Mouse (Mus musculus) olfactory bulb, adult 2 months (tissue): ENCODE measurements around the gene 1600002K03Rik. TPM values are rescaled to one million over a fixed set of nuclear protein-coding genes. Genes with fewer than 3 reads are reported as not detected.

Source experiments
- H3K27ac ChIP-seq: fragments of 200-500 bp; 2 replicates; pipeline ENCODE4 v1.5.1; 2012; ENCODE audit warnings: low read depth, low read length; ENCODE audit not compliant: insufficient read depth
- H3K4me1 ChIP-seq: fragments of 200-500 bp; 2 replicates; pipeline ENCODE4 v1.6.1; 2012; ENCODE audit warnings: low read length; ENCODE audit not compliant: control insufficient read depth, insufficient read depth
- H3K4me3 ChIP-seq: fragments of 200-500 bp; 2 replicates; pipeline ENCODE4 v1.5.1; 2012; ENCODE audit warnings: mild to moderate bottlenecking, low read depth, low read length, moderate library complexity; ENCODE audit not compliant: insufficient read depth
- CTCF ChIP-seq: fragments of 200-500 bp; IDR thresholded peaks from 2 replicates; pipeline ENCODE4 v1.5.1; 2012; ENCODE audit warnings: low read depth, mild to moderate bottlenecking, low read length, moderate library complexity; ENCODE audit not compliant: insufficient read depth
- POLR2A ChIP-seq: fragments of 200-500 bp; IDR thresholded peaks from 2 replicates; pipeline ENCODE4 v1.6.1; 2012; ENCODE audit warnings: mild to moderate bottlenecking, low read depth, low read length, moderate library complexity; ENCODE audit not compliant: insufficient read depth
- WGBS: fragments of 180-500 bp; shearing (Covaris S2); methylation state at CpG from one replicate; pipeline ENCODE4 v1.1.7; 2018; 5-methylcytosine and 5-hydroxymethylcytosine counted together
- polyA plus RNA-seq: library from polyadenylated mRNA; stranded (reverse); fragments of >200 nt; gene quantifications from 2 replicates; pipeline ENCODE4 v1.2.4, GENCODE M21; 2012; ENCODE audit warnings: low replicate concordance; ENCODE audit not compliant: missing spikeins, insufficient read depth, insufficient read length

1600002K03Rik gene
- polyA plus RNA-seq, 1 experiment = not detected

- TF ChIP-seq CTCF (no peak), POLR2A (no peak)
- Histone ChIP-seq H3K4me3 (no peak overlapping the region), H3K27ac (no peak overlapping the region), H3K4me1 (peaks cover 50% of the 10 kb centered on the region)
- WGBS = 85% methylated on average over 9 of the region's 9 CpGs
Observed at GRCm38 (mm10) chr10:80134421-80134820, 38.3 kb upstream of the 1600002K03Rik start.

GRCm38 (mm10) chr10:80135161-80135560 lies 37.6 kb upstream of the 1600002K03Rik start:
- Histone ChIP-seq H3K4me1 (peaks cover 50% of the 10 kb centered on the region), H3K27ac (no peak overlapping the region), H3K4me3 (no peak overlapping the region)
- WGBS = 84% methylated on average over 10 of the region's 10 CpGs
- TF ChIP-seq POLR2A (no peak), CTCF (no peak)

GRCm38 (mm10) chr10:80135641-80136040 lies 37.1 kb upstream of the 1600002K03Rik start:
- Histone ChIP-seq H3K27ac (no peak overlapping the region), H3K4me1 (peaks cover 49% of the 10 kb centered on the region), H3K4me3 (no peak overlapping the region)
- no peak for TF ChIP-seq CTCF
- TF ChIP-seq POLR2A = no peak
- WGBS = 97% methylated on average over 1 of the region's 1 CpGs

GRCm38 (mm10) chr10:80136179-80136951 lies 36.4 kb upstream of the 1600002K03Rik start:
- peak overlapping the region; percentile 95 for H3K27ac ChIP-seq
- peaks cover 52% of the 10 kb centered on the region for H3K4me1 ChIP-seq
- no peak for TF ChIP-seq CTCF
- no peak for TF ChIP-seq POLR2A
- 32% methylated on average over 49 of the region's 49 CpGs for WGBS
- peak overlapping the region; percentile 58 for H3K4me3 ChIP-seq

GRCm38 (mm10) chr10:80136952-80137625 lies 35.7 kb upstream of the 1600002K03Rik start:
- H3K4me1 ChIP-seq = peaks cover 46% of the 10 kb centered on the region
- TF ChIP-seq POLR2A (no peak), CTCF (no peak)
- 7% methylated on average over 29 of the region's 29 CpGs for WGBS
- peak overlapping the region; percentile 58 for H3K4me3 ChIP-seq
- H3K27ac ChIP-seq = peak overlapping the region; percentile 99

GRCm38 (mm10) chr10:80137626-80138552 lies 34.9 kb upstream of the 1600002K03Rik start:
- 3% methylated on average over 33 of the region's 33 CpGs for WGBS
- H3K4me3 ChIP-seq = peak overlapping the region; percentile 89
- peak overlapping the region; percentile 99 for H3K27ac ChIP-seq
- peaks cover 39% of the 10 kb centered on the region for H3K4me1 ChIP-seq
- TF ChIP-seq POLR2A (no peak; the same call in 1 of the 2 replicates), CTCF (no peak)

GRCm38 (mm10) chr10:80138553-80139438 lies 33.9 kb upstream of the 1600002K03Rik start, which contains the start of gene Atp5d:
Atp5d (plus strand) TSS chr10:80138632.
- peaks cover 36% of the 10 kb centered on the region for H3K4me1 ChIP-seq

GRCm38 (mm10) chr10:80139439-80139775 lies 33.3 kb upstream of the 1600002K03Rik start:
- H3K4me3 ChIP-seq = peak overlapping the region; percentile 89
- peaks cover 42% of the 10 kb centered on the region for H3K4me1 ChIP-seq
- 2% methylated on average over 10 of the region's 10 CpGs for WGBS
- TF ChIP-seq POLR2A (no peak), CTCF (no peak)
- H3K27ac ChIP-seq = peak overlapping the region; percentile 0; the same call in 1 of the 2 replicates

More at GRCm38 (mm10) chr10:80138553-80139438, 33.9 kb upstream of the 1600002K03Rik start, which contains the start of gene Atp5d:
- Histone ChIP-seq H3K4me3 (peak within 1 kb of the TSS; percentile 89), H3K27ac (peak within 1 kb of the TSS; percentile 99)
- under 1% methylated on average over 86 of the region's 94 CpGs for WGBS
- TF ChIP-seq CTCF (no peak), POLR2A (peak; percentile 87)
